Mouse (Mus musculus): ENCODE measurements around the gene Mki67. TPM values are rescaled to one million over a fixed set of nuclear protein-coding genes. Genes with fewer than 3 reads are reported as not detected.

The Mki67 gene
- polyA plus RNA-seq (2015; fragmentation: Nextera tagmentation; extraction: Ambion mirVana): 56.6 and 59.4 TPM in 2 replicates

- Histone ChIP-seq H3K4me3 (peak within 1 kb of the TSS; percentile 83), H3K4me1 (peaks cover 30% of the 10 kb centered on the region), H3K27ac (peak within 1 kb of the TSS; percentile 87), H3K9ac (peak within 1 kb of the TSS; percentile 90), H3K36me3 (no peaks in the 10 kb centered on the region), H3K27me3 (no peaks in the 10 kb centered on the region), H3K9me3 (no peaks in the 10 kb centered on the region), H3K4me2 (peak within 1 kb of the TSS; percentile 63)
- ATAC-seq (ENCODE audit: borderline replicate concordance, extremely low read depth, low FRiP score, low TSS enrichment): no peak; the same call in 1 of the 2 replicates
- under 1% methylated on average over 79 of the region's 82 CpGs for WGBS
Measured at GRCm38 (mm10) chr7:135715642-135716444, at the start of gene Mki67. TSS of gene Mki67 (minus strand) at chr7:135716361.

DNA sequence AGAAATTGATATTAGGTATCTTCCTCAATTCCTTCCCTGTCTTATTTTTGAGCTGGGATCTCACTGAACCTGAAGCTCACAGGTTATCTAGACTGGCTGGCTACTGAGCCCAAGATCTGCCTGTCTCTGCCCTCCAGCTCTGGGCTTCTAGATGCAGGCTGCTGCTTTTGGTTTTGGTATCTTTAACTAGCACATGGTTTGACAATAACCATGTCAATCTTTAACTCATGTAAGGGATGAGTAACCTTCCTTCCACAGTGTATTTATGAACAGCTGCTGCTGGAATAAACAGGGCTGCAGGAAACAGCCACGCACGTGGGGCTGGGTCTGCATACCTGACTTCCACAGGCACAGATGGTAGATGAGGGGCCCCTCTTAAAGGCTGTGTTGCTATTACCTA lies 47.1 kb upstream of the Mki67 start:
- Histone ChIP-seq H3K4me2 (no peak overlapping the region), H3K36me3 (no peaks in the 10 kb centered on the region), H3K27me3 (no peaks in the 10 kb centered on the region), H3K9me3 (no peaks in the 10 kb centered on the region), H3K9ac (no peak overlapping the region), H3K4me1 (no peaks in the 10 kb centered on the region), H3K4me3 (no peak overlapping the region), H3K27ac (no peak overlapping the region)
- ATAC-seq (ENCODE audit: borderline replicate concordance, extremely low read depth, low FRiP score, low TSS enrichment): no peak
- WGBS: 57% methylated on average over 2 of the region's 2 CpGs

DNA sequence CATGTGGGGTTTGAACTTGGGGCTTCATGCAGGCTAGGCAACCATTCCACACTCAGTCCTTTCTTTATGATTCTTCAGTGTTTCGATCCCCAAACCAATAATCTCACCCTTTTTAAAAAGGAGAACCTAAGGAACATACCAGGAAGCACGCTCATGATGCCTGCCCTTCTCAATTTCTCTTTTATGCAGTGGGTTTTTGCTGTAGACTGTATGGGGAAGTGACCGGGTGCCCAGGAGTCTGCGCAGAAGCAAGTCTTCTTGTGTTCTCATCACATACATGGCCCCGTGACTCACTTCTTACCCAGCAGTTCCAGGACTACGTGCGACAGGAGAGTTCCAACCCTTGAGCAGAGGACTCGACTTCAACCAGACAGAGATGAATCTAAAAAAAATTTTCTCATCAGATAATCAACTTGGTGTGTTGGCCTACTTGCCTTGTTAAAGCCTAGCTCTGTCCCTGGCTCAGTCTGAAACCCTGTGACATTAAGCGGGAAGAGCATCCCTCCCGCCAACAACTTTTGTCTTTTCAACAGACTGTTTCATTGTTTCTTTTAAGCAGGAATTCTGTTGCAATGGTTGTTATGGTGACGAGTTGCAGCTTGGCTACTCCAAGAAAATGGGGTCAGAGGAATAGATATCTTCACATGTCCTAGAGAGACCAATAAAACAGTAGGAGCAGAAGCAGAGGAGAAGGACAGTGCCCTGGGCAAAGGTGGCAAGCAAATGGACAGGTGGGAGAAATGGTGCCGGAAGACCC lies 42.8 kb upstream of the Mki67 start:
- 78% methylated on average over 12 of the region's 12 CpGs for WGBS
- Histone ChIP-seq H3K9ac (no peak overlapping the region), H3K4me3 (no peak overlapping the region), H3K4me2 (no peak overlapping the region), H3K4me1 (no peaks in the 10 kb centered on the region), H3K27ac (no peak overlapping the region), H3K27me3 (no peaks in the 10 kb centered on the region), H3K9me3 (no peaks in the 10 kb centered on the region), H3K36me3 (no peaks in the 10 kb centered on the region)
- no peak for ATAC-seq (ENCODE audit: borderline replicate concordance, extremely low read depth, low FRiP score, low TSS enrichment)

DNA sequence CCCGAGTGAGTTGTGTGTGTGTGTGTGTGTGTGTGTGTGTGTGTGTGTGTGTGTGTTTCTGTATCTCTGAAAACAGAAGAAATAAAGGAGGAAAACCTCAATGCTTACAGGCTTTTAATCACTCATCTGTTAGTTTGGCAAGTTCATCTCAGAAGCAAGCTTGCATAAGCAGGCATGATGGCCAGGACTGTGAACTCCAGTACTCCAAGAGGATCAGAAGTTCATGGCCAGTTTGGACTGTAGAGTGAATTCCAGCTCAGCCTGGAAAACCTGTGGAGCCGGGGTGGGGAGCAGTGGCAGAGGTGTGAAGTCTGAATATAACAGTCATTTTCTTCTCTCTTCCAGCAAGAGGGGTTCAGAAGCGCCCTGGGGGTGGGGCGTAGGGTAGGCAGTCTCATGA lies 42.0 kb upstream of the Mki67 start:
- H3K9ac ChIP-seq: no peak overlapping the region
- H3K4me2 ChIP-seq: no peak overlapping the region
- H3K27me3 ChIP-seq: no peaks in the 10 kb centered on the region
- H3K4me1 ChIP-seq: no peaks in the 10 kb centered on the region
- 60% methylated on average over 4 of the region's 4 CpGs for WGBS
- no peaks in the 10 kb centered on the region for H3K36me3 ChIP-seq
- no peaks in the 10 kb centered on the region for H3K9me3 ChIP-seq
- ATAC-seq (ENCODE audit: borderline replicate concordance, extremely low read depth, low FRiP score, low TSS enrichment): no peak
- H3K27ac ChIP-seq: no peak overlapping the region
- H3K4me3 ChIP-seq: no peak overlapping the region

DNA sequence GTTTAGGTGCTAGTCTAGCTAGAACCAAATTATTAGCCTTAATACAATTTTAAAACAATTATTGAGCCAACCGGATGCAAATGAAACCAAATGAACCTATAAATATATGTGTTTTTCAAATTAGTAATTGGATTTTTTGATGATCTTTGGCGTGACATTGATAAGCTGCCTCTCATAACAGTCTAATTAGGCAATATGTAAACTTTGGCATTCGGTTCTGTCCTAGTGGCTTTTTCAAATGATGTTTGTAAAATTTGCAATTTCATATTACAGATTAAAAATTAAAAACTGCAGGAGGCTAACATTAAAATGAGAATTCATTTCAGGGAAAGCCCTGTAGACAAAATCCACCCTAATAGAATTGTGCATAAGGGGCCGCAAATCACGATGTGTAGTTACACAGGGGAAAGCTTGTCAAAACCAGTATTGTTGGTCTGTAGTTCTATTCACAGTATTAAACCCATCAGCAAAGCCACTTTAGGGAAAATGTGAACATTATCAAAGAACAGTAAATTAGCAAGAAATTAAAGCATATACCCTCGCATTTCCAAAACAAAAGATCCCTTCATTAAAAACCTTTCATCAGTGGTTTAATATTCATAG lies 40.9 kb upstream of the Mki67 start:
- H3K4me1 ChIP-seq: no peaks in the 10 kb centered on the region
- no peak overlapping the region for H3K4me2 ChIP-seq
- no peak overlapping the region for H3K9ac ChIP-seq
- H3K9me3 ChIP-seq: no peaks in the 10 kb centered on the region
- no peak overlapping the region for H3K4me3 ChIP-seq
- 83% methylated on average over 6 of the region's 6 CpGs for WGBS
- no peaks in the 10 kb centered on the region for H3K36me3 ChIP-seq
- ATAC-seq (ENCODE audit: borderline replicate concordance, extremely low read depth, low FRiP score, low TSS enrichment): no peak
- H3K27ac ChIP-seq: no peak overlapping the region
- H3K27me3 ChIP-seq: no peaks in the 10 kb centered on the region

GRCm38 (mm10) chr7:135748986-135749385 lies 32.8 kb upstream of the Mki67 start:
- Histone ChIP-seq H3K36me3 (no peaks in the 10 kb centered on the region), H3K27me3 (no peaks in the 10 kb centered on the region), H3K9me3 (no peaks in the 10 kb centered on the region)

DNA sequence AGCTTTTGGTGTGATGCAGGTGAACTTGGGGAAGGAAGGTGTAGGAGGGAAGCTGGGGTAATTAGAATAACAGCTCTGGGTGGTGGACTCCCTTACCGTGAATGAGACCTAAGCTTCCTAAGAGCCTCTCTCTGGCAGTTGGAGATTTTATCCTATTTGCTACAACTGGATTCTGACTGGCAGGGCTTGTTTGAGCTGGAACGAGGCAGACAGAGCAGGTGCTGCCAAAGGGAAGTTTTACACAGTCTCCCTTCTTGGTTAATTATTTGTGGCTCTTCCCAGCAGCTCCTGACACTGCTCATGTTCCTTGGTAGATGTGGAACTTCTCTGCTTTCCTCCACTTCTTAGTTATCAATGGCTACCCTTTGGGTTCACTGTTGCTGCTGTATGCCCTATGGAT lies 30.9 kb upstream of the Mki67 start:
- ATAC-seq (ENCODE audit: borderline replicate concordance, extremely low read depth, low FRiP score, low TSS enrichment): no peak
- no peaks in the 10 kb centered on the region for H3K9me3 ChIP-seq
- H3K36me3 ChIP-seq: no peaks in the 10 kb centered on the region
- H3K4me1 ChIP-seq: peaks cover 30% of the 10 kb centered on the region
- no peak overlapping the region for H3K9ac ChIP-seq
- no peak overlapping the region for H3K4me3 ChIP-seq
- H3K27ac ChIP-seq: peak overlapping the region; percentile 13; the same call in 1 of the 2 replicates
- H3K27me3 ChIP-seq: no peaks in the 10 kb centered on the region
- no peak overlapping the region for H3K4me2 ChIP-seq
- WGBS: 53% methylated on average over 2 of the region's 2 CpGs

More at GRCm38 (mm10) chr7:135748986-135749385, 32.8 kb upstream of the Mki67 start:
- peak; percentile 75 for ATAC-seq (ENCODE audit: borderline replicate concordance, extremely low read depth, low FRiP score, low TSS enrichment)
- no peak overlapping the region for H3K9ac ChIP-seq
- 0 out of 2 replicates have a peak overlapping the region, but pooled peaks have one; percentile 9 for H3K27ac ChIP-seq
- peaks cover 30% of the 10 kb centered on the region for H3K4me1 ChIP-seq
- H3K4me2 ChIP-seq: no peak overlapping the region
- WGBS: 42% methylated on average over 6 of the region's 6 CpGs
- no peak overlapping the region for H3K4me3 ChIP-seq

- Histone ChIP-seq H3K9me3 (no peaks in the 10 kb centered on the region), H3K36me3 (no peaks in the 10 kb centered on the region), H3K27me3 (no peaks in the 10 kb centered on the region), H3K4me3 (no peak overlapping the region), H3K4me2 (no peak overlapping the region), H3K9ac (no peak overlapping the region), H3K4me1 (peaks cover 30% of the 10 kb centered on the region), H3K27ac (0 out of 2 replicates have a peak overlapping the region, but pooled peaks have one; percentile 13)
- 30% methylated on average over 6 of the region's 6 CpGs for WGBS
- ATAC-seq (ENCODE audit: borderline replicate concordance, extremely low read depth, low FRiP score, low TSS enrichment): no peak
Measured at GRCm38 (mm10) chr7:135746528-135746927, 30.4 kb upstream of the Mki67 start.

DNA sequence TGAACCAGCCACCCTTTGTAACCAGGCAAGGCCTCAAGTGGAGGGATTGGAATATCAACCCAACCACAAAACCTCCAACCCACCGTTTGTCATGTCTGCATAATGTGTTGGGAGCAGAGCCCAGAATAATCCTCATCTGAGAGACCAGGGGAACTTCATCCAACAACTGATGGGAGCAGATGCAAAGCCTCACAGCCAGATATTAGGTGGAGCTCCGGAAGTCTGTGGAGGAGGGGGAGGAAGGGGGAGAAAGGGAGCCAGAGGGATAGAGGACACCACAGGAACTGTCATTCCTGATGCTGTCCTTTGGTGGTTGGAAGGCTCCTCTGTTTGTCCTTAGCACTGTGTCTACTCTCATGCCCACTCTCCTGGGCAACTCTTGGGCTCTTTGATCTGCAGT lies 28.9 kb upstream of the Mki67 start:
- WGBS: 35% methylated on average over 2 of the region's 2 CpGs
- Histone ChIP-seq H3K27me3 (no peaks in the 10 kb centered on the region), H3K9me3 (no peaks in the 10 kb centered on the region), H3K27ac (0 out of 2 replicates have a peak overlapping the region, but pooled peaks have one; percentile 24), H3K4me1 (peaks cover 30% of the 10 kb centered on the region), H3K9ac (no peak overlapping the region), H3K4me2 (no peak overlapping the region), H3K36me3 (no peaks in the 10 kb centered on the region), H3K4me3 (no peak overlapping the region)
- peak; percentile 73; the same call in 1 of the 2 replicates for ATAC-seq (ENCODE audit: borderline replicate concordance, extremely low read depth, low FRiP score, low TSS enrichment)

- Histone ChIP-seq H3K27ac (no peak overlapping the region), H3K9ac (no peak overlapping the region), H3K4me2 (no peak overlapping the region), H3K36me3 (no peaks in the 10 kb centered on the region), H3K9me3 (no peaks in the 10 kb centered on the region), H3K4me3 (no peak overlapping the region), H3K27me3 (no peaks in the 10 kb centered on the region), H3K4me1 (peaks cover 16% of the 10 kb centered on the region)
- WGBS: 37% methylated on average over 3 of the region's 3 CpGs
- ATAC-seq (ENCODE audit: borderline replicate concordance, extremely low read depth, low FRiP score, low TSS enrichment): no peak
Measured at GRCm38 (mm10) chr7:135740453-135740852, 24.3 kb upstream of the Mki67 start.

DNA sequence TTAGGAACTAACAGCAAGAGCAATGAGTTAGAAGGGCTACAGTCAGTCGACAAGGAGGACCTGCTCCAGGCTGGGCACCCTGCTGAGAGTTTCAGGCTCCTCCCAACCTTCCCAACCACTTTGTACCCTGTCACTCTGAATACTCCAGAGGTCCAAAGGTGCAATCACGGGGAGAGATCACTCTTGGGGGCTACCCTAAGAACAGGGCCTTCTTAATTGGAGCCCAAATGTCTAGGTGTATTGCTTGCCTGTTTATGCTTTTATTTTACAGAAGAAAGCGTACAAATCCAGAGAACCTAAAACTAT lies 20.4 kb upstream of the Mki67 start:
- H3K27me3 ChIP-seq: no peaks in the 10 kb centered on the region
- H3K4me2 ChIP-seq: no peak overlapping the region
- WGBS: 30% methylated on average over 3 of the region's 3 CpGs
- H3K27ac ChIP-seq: no peak overlapping the region
- no peaks in the 10 kb centered on the region for H3K36me3 ChIP-seq
- no peak overlapping the region for H3K9ac ChIP-seq
- H3K4me3 ChIP-seq: no peak overlapping the region
- H3K9me3 ChIP-seq: no peaks in the 10 kb centered on the region
- no peak for ATAC-seq (ENCODE audit: borderline replicate concordance, extremely low read depth, low FRiP score, low TSS enrichment)
- peaks cover 15% of the 10 kb centered on the region for H3K4me1 ChIP-seq
